Mouse (Mus musculus) intestine, embryonic 16.5 days (tissue): ENCODE results near the gene Adgrl3. TPM values are rescaled to one million over a fixed set of nuclear protein-coding genes. Genes with fewer than 3 reads are reported as not detected.

ENCODE experiments used
- ATAC-seq: fragments of 200-750 bp; cut with Nextera tagmentation; 2 replicates; pipeline ENCODE4 v1.8.0; 2017; ENCODE audit warnings: moderate TSS enrichment, moderate library complexity
- H3K27ac ChIP-seq: fragments of 300-500 bp; sonication (generic); 2 replicates; pipeline ENCODE4 v1.5.1; 2014; ENCODE audit warnings: mild to moderate bottlenecking, low read length
- H3K27me3 ChIP-seq: fragments of 300-500 bp; sonication (generic); replicated peaks from 2 replicates; pipeline ENCODE4 v1.6.1; 2014; ENCODE audit warnings: low read length, control low read depth, mixed read lengths; ENCODE audit not compliant: control insufficient read depth, insufficient read depth
- H3K36me3 ChIP-seq: fragments of 300-500 bp; sonication (generic); 2 replicates; pipeline ENCODE4 v1.6.1; 2014; ENCODE audit warnings: low read length, control low read depth; ENCODE audit not compliant: control insufficient read depth, insufficient read depth
- H3K4me1 ChIP-seq: fragments of 300-500 bp; sonication (generic); 2 replicates; pipeline ENCODE4 v1.6.1; 2014; ENCODE audit warnings: low read length, control low read depth, mixed read lengths; ENCODE audit not compliant: control insufficient read depth, insufficient read depth
- H3K4me2 ChIP-seq: fragments of 300-500 bp; sonication (generic); 2 replicates; pipeline ENCODE4 v1.6.1; 2014; ENCODE audit warnings: low read depth, low read length, control low read depth
- H3K4me3 ChIP-seq: fragments of 300-500 bp; sonication (generic); 2 replicates; pipeline ENCODE4 v1.5.1; 2014; ENCODE audit warnings: mild to moderate bottlenecking, low read length
- H3K9ac ChIP-seq: fragments of 300-500 bp; sonication (generic); 2 replicates; pipeline ENCODE4 v1.6.1; 2014; ENCODE audit warnings: low read depth, low read length
- H3K9me3 ChIP-seq: fragments of 300-500 bp; sonication (generic); 2 replicates; pipeline ENCODE4 v1.6.1; 2016; ENCODE audit warnings: low read length, control low read depth; ENCODE audit not compliant: control insufficient read depth
- WGBS: fragments of 180-500 bp; shearing (Covaris S2); extraction: QIAGEN DNeasy Blood & Tissue Kit; methylation state at CpG from one replicate; pipeline ENCODE4 v1.1.7; 2014; 5-methylcytosine and 5-hydroxymethylcytosine counted together
- polyA plus RNA-seq: library from polyadenylated mRNA; unstranded; fragments of >200 nt; fragmentation: Nextera tagmentation; extraction: Ambion mirVana; gene quantifications from 2 replicates; pipeline ENCODE4 v1.2.1, GENCODE M21; 2015

The Adgrl3 gene
- polyA plus RNA-seq, 1 experiment from 2014 or later = 6.8 TPM

DNA sequence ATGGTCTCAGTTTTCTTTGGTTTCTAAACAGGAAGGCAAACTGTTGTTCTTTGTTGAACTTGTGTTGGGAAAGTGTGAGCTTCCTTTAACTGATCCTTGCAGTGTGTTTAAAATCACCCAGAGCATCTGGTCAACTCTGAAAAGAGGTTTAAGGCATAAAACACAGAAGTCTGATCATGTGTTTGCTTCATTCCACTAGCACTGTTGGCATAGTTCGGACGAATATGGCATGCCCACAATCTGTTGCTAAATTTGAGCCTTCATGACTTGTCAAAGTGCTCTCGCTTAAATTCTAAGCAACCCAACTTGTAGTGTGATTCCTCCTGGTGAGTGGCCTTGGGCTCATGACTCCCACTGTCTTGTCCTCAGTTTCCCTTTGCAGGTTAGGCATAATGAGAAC is 249.8 kb downstream of the Adgrl3 start:
- H3K36me3 ChIP-seq = no peaks in the 10 kb centered on the region
- no peak for ATAC-seq
- H3K9ac ChIP-seq = no peak overlapping the region
- H3K27me3 ChIP-seq = no peaks in the 10 kb centered on the region
- H3K27ac ChIP-seq = no peak overlapping the region
- H3K9me3 ChIP-seq = no peaks in the 10 kb centered on the region
- WGBS = 84% methylated on average over 3 of the region's 3 CpGs
- no peaks in the 10 kb centered on the region for H3K4me1 ChIP-seq
- H3K4me2 ChIP-seq = no peak overlapping the region
- H3K4me3 ChIP-seq = no peak overlapping the region

DNA sequence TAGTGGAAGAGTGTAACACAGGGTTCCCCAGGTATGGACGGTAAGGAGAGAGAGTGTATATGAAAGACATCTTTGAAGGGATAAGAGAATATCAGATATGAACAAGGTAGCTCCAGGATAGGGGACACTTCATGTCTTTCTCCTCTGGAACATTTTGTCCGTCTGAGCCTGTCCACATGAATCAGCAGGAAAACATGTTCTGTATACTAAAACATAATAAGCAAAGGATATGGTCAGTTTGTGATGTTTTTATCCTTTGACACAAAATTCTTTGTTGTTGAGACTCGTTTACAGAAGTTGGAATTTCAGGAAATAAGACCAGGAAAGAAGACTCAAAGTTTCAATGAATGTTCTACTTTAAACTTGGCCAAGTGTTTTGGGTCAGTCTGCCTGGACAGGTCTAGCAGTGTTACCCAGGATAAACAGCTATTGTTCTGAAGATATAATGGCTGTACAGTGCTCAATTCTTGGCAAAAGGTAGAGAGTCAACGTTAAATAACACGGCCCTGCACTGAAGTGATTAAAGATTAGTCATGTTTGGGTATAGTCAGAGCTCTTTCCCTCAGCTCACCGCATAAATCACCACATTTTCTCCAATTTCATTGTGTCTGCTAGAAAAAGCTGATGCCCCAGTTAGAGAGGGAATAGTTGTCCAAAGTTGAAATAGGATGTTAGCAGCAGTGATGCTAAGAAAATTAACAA is 255.6 kb downstream of the Adgrl3 start:
- WGBS = 69% methylated on average over 6 of the region's 6 CpGs
- Histone ChIP-seq H3K9ac (no peak overlapping the region), H3K4me2 (no peak overlapping the region), H3K4me1 (no peaks in the 10 kb centered on the region), H3K9me3 (no peaks in the 10 kb centered on the region), H3K36me3 (no peaks in the 10 kb centered on the region), H3K27me3 (no peaks in the 10 kb centered on the region), H3K27ac (no peak overlapping the region), H3K4me3 (no peak overlapping the region)
- no peak for ATAC-seq

DNA sequence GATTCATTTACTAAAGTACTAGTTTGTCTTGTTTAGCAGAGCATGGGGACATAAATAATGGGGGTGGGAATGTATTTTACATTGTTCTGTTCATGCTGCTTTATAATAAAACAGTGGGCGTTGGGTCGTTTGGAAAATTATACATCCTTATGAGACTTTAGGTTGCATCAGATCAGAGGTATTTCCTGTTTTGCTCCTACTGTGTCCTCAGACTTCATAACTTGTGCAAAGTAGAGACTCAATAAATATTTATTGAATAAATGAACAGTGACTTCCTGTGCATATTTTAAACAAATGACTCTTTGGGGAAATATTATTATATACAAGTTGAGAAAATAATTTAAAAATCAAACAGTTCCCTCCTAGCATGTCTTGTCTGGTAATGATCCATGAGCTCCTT is 259.3 kb downstream of the Adgrl3 start:
- H3K27ac ChIP-seq = no peak overlapping the region
- 58% methylated on average over 2 of the region's 2 CpGs for WGBS
- H3K4me2 ChIP-seq = no peak overlapping the region
- H3K9ac ChIP-seq = no peak overlapping the region
- no peaks in the 10 kb centered on the region for H3K36me3 ChIP-seq
- H3K4me1 ChIP-seq = no peaks in the 10 kb centered on the region
- no peaks in the 10 kb centered on the region for H3K9me3 ChIP-seq
- H3K4me3 ChIP-seq = no peak overlapping the region
- no peak for ATAC-seq
- H3K27me3 ChIP-seq = no peaks in the 10 kb centered on the region

DNA sequence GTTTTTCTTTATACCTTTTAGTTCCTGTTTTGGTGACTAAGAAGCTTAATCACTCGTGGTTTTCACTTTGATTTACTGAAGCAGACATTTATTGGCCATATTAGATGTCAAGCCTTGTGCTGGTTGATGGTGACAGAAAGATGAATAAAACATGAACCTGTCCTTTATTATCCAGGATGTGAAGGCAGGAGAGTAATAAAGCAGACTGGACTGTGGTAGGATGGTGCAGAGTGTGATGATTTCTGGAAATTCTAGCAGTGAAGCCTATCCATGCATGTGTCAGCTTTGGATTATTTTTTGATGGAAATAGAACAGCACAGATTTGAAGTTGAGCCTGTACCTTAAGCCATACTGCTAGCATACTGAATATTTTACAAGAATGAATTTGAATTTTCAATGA is 265.7 kb downstream of the Adgrl3 start:
- H3K36me3 ChIP-seq = no peaks in the 10 kb centered on the region
- no peak overlapping the region for H3K27ac ChIP-seq
- H3K4me1 ChIP-seq = no peaks in the 10 kb centered on the region
- H3K4me2 ChIP-seq = no peak overlapping the region
- H3K4me3 ChIP-seq = no peak overlapping the region
- no peak for ATAC-seq
- no peak overlapping the region for H3K9ac ChIP-seq
- H3K9me3 ChIP-seq = no peaks in the 10 kb centered on the region
- no peaks in the 10 kb centered on the region for H3K27me3 ChIP-seq
- WGBS = 54% methylated on average over 1 of the region's 1 CpGs

DNA sequence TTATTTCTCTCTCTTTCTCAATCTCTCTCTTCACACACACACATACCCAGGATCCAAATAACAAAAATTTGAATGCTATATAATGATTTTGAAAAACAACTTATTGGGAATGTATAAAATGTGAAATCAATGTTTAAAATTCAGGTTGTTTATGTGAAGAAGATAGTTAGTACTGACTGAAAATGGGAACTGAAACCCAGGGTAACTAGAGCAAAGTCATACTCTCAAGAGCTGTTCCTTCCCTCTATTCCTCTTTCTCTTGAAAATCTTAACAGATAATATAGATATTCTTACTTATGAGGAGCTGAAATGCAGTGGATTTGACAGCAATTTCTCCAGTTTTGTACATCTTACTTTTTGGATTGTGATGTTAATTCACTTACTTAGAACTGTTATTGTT is 281.9 kb downstream of the Adgrl3 start:
- no peaks in the 10 kb centered on the region for H3K9me3 ChIP-seq
- no peaks in the 10 kb centered on the region for H3K4me1 ChIP-seq
- H3K9ac ChIP-seq = no peak overlapping the region
- H3K36me3 ChIP-seq = no peaks in the 10 kb centered on the region
- no peak overlapping the region for H3K4me3 ChIP-seq
- H3K27ac ChIP-seq = no peak overlapping the region
- no peaks in the 10 kb centered on the region for H3K27me3 ChIP-seq
- no peak for ATAC-seq
- H3K4me2 ChIP-seq = no peak overlapping the region

DNA sequence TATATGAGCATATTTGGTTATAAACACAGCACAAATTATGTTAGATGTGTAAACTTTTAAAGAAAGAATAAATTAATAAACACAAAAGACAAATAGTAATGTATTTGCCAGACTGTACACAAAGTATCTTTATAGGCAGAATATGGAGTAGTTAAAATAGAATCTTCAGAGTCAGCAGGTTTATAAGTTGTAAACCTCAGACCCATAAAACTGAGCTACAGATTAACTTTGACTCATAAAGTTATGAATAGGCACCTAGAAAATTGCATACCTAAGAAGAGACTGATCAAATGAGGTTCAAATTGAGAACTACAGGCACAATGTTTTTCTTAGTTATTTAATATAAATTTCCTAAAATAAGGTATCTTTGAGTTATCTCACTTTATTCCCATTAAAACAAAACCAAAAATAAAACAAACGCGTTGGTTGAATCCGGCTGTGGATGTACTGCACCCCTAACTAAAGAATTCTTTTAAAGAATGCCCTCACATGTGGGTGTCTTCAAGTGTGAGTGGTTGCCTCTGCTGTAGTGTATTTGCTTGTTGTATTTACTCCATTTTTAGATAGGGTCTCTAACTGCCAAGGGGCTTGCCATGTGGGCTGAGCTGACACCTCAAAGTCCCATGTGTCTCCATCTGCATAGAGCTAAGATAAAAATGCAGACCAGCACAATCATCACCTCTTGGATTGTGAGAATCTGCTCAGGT is 297.6 kb downstream of the Adgrl3 start:
- H3K36me3 ChIP-seq = no peaks in the 10 kb centered on the region
- ATAC-seq = peak; percentile 96
- H3K4me2 ChIP-seq = no peak overlapping the region
- H3K27me3 ChIP-seq = no peaks in the 10 kb centered on the region
- no peak overlapping the region for H3K4me3 ChIP-seq
- no peaks in the 10 kb centered on the region for H3K4me1 ChIP-seq
- WGBS = 90% methylated on average over 3 of the region's 3 CpGs
- H3K9me3 ChIP-seq = no peaks in the 10 kb centered on the region
- no peak overlapping the region for H3K9ac ChIP-seq
- H3K27ac ChIP-seq = no peak overlapping the region

DNA sequence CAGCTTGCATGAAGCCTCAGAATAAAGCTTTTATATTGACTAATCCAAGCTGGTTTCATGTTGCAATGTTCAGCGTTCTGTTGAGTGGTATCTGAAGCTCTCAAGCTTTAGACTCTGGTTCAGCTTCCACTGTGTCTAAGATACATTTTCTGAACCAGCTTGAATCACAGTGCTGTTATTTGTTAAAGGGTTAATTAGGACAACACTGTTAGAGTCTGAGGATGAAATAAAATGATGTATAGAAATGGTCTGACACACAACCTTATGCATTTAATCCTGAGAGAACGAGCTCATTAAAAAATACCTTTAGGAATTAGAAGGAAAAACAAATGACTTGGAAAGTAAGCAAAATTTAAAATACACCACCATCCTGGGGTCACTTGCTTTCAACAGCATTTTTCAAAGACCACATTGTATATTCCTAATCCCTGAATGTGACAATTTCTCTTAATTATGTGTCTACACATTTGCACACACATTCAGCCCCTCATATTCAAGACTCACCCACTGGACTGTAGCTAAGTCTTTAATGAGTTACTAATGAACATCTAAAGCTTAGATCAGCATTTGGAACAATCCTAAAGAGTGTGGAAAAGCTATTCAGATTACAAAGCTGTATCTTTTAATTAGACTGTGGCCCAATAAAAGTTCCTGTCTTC is 301.5 kb downstream of the Adgrl3 start:
- Histone ChIP-seq H3K4me1 (no peaks in the 10 kb centered on the region), H3K9ac (no peak overlapping the region), H3K4me3 (no peak overlapping the region), H3K36me3 (no peaks in the 10 kb centered on the region), H3K4me2 (no peak overlapping the region), H3K27ac (no peak overlapping the region), H3K27me3 (no peaks in the 10 kb centered on the region), H3K9me3 (no peaks in the 10 kb centered on the region)
- 83% methylated on average over 2 of the region's 2 CpGs for WGBS
- no peak for ATAC-seq

DNA sequence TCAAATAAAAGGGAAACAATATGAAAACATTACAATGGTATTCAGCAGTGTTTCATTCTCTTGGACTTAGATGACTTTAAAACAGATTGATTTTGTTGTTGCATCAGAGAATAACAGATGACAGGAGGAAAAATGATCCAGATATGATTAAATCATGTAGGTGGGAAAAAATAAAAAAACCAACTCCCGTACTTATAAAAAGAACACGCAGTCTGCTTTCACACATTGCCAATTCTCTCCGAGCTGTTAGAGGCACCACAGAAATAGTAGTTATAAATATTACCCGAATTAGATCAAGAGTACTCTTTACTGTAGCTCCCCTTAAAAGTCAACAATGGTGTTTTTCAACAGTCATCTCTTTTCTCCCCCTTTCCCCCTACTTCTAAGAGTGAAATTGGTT is 302.1 kb downstream of the Adgrl3 start:
- Histone ChIP-seq H3K27ac (no peak overlapping the region), H3K9ac (no peak overlapping the region), H3K27me3 (no peaks in the 10 kb centered on the region), H3K36me3 (no peaks in the 10 kb centered on the region), H3K4me2 (no peak overlapping the region), H3K4me1 (no peaks in the 10 kb centered on the region), H3K9me3 (no peaks in the 10 kb centered on the region), H3K4me3 (no peak overlapping the region)
- WGBS = 88% methylated on average over 4 of the region's 4 CpGs
- ATAC-seq = no peak

DNA sequence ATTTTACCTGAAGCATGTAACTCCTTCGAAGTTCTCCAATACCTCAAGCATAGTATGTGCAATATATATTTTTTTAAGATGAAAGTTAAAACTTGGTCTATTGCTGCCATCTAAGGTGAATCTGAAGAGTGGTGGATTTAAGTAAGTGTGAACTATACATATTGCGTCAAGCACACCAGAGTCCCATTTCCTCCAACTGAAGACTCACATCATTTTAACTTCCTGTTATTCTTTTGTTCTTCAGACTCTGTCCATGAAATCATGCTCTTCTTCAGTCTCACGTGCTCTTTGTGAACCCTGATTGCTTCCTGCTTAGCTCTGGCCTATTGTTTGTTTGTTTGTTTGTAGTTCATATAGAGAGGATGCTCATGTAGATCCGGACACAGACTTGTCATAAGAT is 307.0 kb downstream of the Adgrl3 start:
- ATAC-seq = no peak
- Histone ChIP-seq H3K9me3 (no peaks in the 10 kb centered on the region), H3K4me2 (no peak overlapping the region), H3K4me3 (no peak overlapping the region), H3K27me3 (no peaks in the 10 kb centered on the region), H3K4me1 (no peaks in the 10 kb centered on the region), H3K27ac (no peak overlapping the region), H3K9ac (no peak overlapping the region), H3K36me3 (no peaks in the 10 kb centered on the region)
- 77% methylated on average over 4 of the region's 4 CpGs for WGBS
